Mouse (Mus musculus) brain, embryonic 14.5 days (tissue): Measurements from ENCODE around the gene Kcnj2. TPM values are rescaled to one million over a fixed set of nuclear protein-coding genes. Genes with fewer than 3 reads are reported as not detected.
A peak's percentile ranks its signal among the peaks of the same experiment; 100 is the strongest.

ENCODE experiments used
- DNase-seq: peaks from one replicate; pipeline ENCODE4 v3.0.0-alpha.2; 2011; ENCODE audit warnings: low read depth
- CTCF ChIP-seq: fragments of 200-500 bp; IDR thresholded peaks from 2 replicates; pipeline ENCODE4 v1.5.1; 2012; ENCODE audit warnings: inconsistent platforms, mild to moderate bottlenecking, moderate library complexity, borderline replicate concordance; ENCODE audit not compliant: insufficient read depth, insufficient read length; ENCODE audit errors: extremely low read depth
- POLR2A ChIP-seq: fragments of 200-500 bp; IDR thresholded peaks from 2 replicates; pipeline ENCODE4 v1.6.1; 2012; ENCODE audit warnings: mild to moderate bottlenecking, inconsistent platforms, borderline replicate concordance; ENCODE audit not compliant: poor library complexity, insufficient read depth, insufficient read length, severe bottlenecking; ENCODE audit errors: extremely low read depth
- polyA plus RNA-seq: library from polyadenylated mRNA; depleted of rRNA; stranded (reverse); fragments of >200 nt; gene quantifications from 2 replicates; pipeline ENCODE4 v1.2.3, GENCODE M21; 2012

Gene Kcnj2
- polyA plus RNA-seq, 1 experiment, result 3.3 TPM

- DNase-seq, result no peak
- TF ChIP-seq POLR2A, result no peak
Observed at GRCm38 (mm10) chr11:111060216-111060615, 5.7 kb upstream of the Kcnj2 start.

GRCm38 (mm10) chr11:111064751-111065527 is 1.0 kb upstream of the Kcnj2 start:
- TF ChIP-seq POLR2A (no peak), CTCF (peak; percentile 64; the same call in 1 of the 2 replicates)
- DNase-seq, result peak; percentile 89

DNA sequence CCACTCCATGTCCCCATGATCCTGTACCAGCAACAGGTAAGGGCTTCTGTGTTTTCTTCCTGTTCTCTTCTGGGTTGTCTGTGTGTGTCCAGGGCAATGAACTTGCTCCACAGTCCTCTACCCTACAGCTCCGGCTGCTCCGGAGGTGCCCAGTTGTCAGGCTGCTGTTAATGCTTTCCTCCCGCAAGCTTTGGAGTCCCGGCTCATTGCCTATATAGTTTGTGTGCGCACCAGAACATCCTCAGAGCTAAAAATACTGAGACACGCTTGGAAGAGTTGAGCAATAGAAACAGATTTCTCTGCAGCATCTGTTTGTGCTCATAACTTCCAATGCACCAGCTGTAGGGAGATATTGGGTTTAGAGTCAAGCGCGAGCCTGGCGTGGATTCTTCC is 331 bp downstream of the Kcnj2 start:
- TF ChIP-seq CTCF (no peak), POLR2A (no peak)
- DNase-seq, result no peak

- DNase-seq, result no peak
- TF ChIP-seq POLR2A (no peak), CTCF (no peak)
Observed at GRCm38 (mm10) chr11:111067787-111068186, 1.8 kb downstream of the Kcnj2 start.

DNA sequence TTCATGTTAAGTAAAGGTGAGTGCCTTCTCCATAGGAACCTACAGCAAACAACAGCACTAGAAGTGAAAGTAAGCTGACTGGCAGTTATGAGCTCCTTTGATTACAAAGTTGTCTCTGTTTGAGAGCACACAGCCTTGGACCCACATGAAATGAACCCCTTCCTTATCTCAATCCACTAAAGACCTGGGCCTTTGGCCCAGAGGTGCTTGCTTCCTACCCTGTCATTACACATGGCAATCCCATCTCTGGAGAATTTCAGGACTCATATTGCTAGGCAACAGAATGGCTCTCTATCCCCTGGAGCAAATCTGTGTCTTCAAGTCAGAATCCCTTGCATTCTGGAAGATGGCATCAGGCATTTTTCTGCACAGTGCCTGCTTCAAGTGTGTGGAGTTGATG is 4.5 kb downstream of the Kcnj2 start:
- DNase-seq, result no peak
- TF ChIP-seq CTCF (no peak), POLR2A (no peak)

- TF ChIP-seq POLR2A, result no peak
- no peak for TF ChIP-seq CTCF
- DNase-seq, result no peak
Observed at GRCm38 (mm10) chr11:111074131-111074530, 8.2 kb downstream of the Kcnj2 start.

DNA sequence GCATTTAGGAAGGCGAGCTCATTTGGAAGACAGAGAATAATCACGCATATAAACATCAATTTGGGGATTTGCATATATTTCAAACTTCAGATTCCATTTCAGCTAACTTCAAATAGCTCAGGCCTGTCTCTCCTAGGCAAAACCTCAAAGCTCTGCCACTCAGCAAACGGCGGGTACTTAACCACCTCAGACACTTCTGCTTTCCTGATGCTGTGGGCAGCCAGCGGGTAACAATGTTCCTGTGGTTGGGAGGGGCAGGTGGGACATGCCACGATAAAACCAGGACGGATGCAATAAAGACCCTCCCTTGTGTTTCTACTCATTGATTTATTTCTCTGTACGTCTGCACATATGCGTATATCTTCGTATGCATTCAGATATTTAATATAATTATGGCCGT is 12.1 kb downstream of the Kcnj2 start:
- TF ChIP-seq POLR2A, result no peak
- TF ChIP-seq CTCF, result no peak
- DNase-seq, result no peak

DNA sequence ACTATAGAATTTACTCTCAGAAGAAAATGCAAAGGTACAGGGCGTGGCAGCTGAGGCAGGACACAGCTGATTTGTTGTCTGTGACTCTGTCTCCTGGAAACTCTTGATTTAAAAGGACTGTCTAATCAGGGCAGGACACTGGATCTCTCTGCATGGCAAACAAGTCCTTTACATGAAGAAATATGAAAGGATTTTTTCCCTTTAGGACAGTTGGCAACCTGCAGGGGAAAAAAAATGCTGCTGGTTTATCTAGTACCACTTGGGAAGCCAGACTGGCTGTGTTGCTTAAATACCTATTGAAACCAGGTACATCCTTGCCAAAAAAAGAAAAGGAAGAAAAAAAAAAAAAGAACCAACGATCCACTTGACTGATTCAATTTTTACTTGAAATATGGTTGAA is 17.0 kb downstream of the Kcnj2 start:
- TF ChIP-seq CTCF (no peak), POLR2A (no peak)
- no peak for DNase-seq

DNA sequence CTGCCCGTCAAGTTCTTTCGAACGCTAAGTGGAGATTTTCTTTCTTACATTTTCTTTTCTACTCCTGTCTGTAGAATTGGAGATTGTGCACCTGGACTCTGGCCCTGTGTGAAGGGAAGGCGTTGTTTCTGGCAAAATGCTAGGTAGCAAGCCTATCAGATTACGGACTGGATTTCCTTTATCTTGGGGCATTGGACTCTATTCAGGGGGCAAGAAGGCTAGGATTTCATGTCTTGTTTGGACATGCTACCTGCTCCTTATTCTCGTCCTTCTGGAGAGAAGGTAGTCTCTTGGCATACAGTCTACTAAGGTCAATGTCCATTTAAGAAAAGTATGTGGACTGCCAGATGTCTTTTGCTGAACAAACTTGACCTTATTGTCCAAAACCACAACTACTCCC is 21.0 kb downstream of the Kcnj2 start:
- DNase-seq, result no peak
- TF ChIP-seq CTCF (no peak), POLR2A (no peak)

DNA sequence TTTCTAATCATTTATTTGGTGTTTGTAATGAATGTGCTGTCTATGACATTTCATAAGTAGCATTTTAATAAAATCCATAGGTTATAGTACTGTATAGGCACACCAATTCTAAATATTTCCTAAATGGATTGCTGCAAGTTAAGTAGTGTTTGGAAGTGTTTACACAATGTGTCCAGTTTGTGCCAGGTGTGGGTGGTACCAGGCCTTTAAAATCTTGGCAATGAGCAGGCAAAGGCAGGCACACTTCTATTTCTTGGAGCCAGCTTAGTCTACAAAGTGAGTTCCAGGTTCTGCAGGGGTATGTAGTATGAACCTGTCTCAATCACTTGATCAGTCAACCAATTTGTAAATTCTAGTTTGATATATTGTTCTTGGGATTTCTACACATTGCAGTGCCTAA is 22.3 kb downstream of the Kcnj2 start:
- DNase-seq, result no peak
- TF ChIP-seq CTCF, result no peak
- TF ChIP-seq POLR2A, result no peak

DNA sequence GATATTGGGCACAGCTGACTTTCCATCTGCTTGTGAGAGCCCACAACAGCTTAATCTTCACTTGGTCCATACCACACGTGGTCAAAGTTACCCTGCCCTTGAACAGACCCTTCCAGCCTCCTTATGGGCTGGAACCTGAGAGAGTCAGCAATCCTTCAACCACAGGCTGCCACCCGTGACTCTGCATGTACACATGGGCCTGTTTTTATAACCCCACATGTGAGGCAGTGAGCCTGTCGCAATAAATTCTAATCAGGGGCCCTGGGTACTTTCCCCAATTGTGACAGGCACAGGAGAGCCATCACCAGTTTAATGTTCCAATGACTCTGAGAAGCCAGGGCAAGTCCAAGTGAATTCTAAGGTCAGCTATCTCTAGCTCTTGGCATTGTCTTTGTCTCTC is 22.8 kb downstream of the Kcnj2 start:
- TF ChIP-seq CTCF (no peak), POLR2A (no peak)
- no peak for DNase-seq

GRCm38 (mm10) chr11:111091117-111091516 is 25.2 kb downstream of the Kcnj2 start:
- TF ChIP-seq CTCF, result no peak
- TF ChIP-seq POLR2A, result no peak
- no peak for DNase-seq
